Mouse (Mus musculus): Measurements from ENCODE around the gene Olfr1177-ps. TPM values are rescaled to one million over a fixed set of nuclear protein-coding genes. Genes with fewer than 3 reads are reported as not detected.

The Olfr1177-ps gene
- not detected in 2 replicates for polyA plus RNA-seq (2012; rRNA removed)

GRCm38 (mm10) chr2:88346392-88346791 lies at the start of gene Olfr1177-ps:
Olfr1177-ps (minus strand) TSS chr2:88346492.

GRCm38 (mm10) chr2:88386762-88387161 lies 40.5 kb upstream of the Olfr1177-ps start, which contains the start of gene Olfr1178:
Olfr1178 (plus strand) TSS chr2:88387062.

GRCm38 (mm10) chr2:88336421-88336820 lies 9.9 kb downstream of the Olfr1177-ps start, which contains the start of gene Olfr1176:
Olfr1176 (plus strand) TSS chr2:88336721.

GRCm38 (mm10) chr2:88327115-88327514 lies 19.2 kb downstream of the Olfr1177-ps start, which contains the start of gene Olfr1175-ps:
Olfr1175-ps (minus strand) TSS chr2:88327215.

GRCm38 (mm10) chr2:88315035-88315434 lies 31.3 kb downstream of the Olfr1177-ps start, which contains the start of gene Olfr1174-ps:
Olfr1174-ps (minus strand) TSS chr2:88315135.

Other genes starting within 250 kb of the Olfr1177-ps start
- gene Olfr1166, start 218.2 kb downstream of the Olfr1177-ps start, polyA plus RNA-seq (2012; rRNA removed), result not detected in 2 replicates
- not detected in 2 replicates for gene Olfr1167, start 191.3 kb downstream of the Olfr1177-ps start, polyA plus RNA-seq (2012; rRNA removed)
- gene Olfr1168, start 164.6 kb downstream of the Olfr1177-ps start, polyA plus RNA-seq (2012; rRNA removed), result not detected in 2 replicates
- gene Olfr1170, start 118.2 kb downstream of the Olfr1177-ps start, polyA plus RNA-seq (2012; rRNA removed), result not detected in 2 replicates
- gene Olfr1173, start 66.6 kb downstream of the Olfr1177-ps start, polyA plus RNA-seq (2012; rRNA removed), result not detected in 2 replicates
- gene Olfr1174-ps, start 31.4 kb downstream of the Olfr1177-ps start, polyA plus RNA-seq (2012; rRNA removed), result not detected in 2 replicates
- not detected in 2 replicates for gene Olfr1175-ps, start 19.3 kb downstream of the Olfr1177-ps start, polyA plus RNA-seq (2012; rRNA removed)
- not detected in 2 replicates for gene Olfr1176, start 9.8 kb downstream of the Olfr1177-ps start, polyA plus RNA-seq (2012; rRNA removed)
- not detected in 2 replicates for gene Olfr1178, start 40.6 kb upstream of the Olfr1177-ps start, polyA plus RNA-seq (2012; rRNA removed)
- gene Olfr1179, start 60.0 kb upstream of the Olfr1177-ps start, polyA plus RNA-seq (2012; rRNA removed), result not detected in 2 replicates
- not detected in 2 replicates for gene Olfr1180, start 72.7 kb upstream of the Olfr1177-ps start, polyA plus RNA-seq (2012; rRNA removed)
- not detected in 2 replicates for gene Olfr1181, start 79.7 kb upstream of the Olfr1177-ps start, polyA plus RNA-seq (2012; rRNA removed)
- gene Gm13757, start 102.6 kb upstream of the Olfr1177-ps start, polyA plus RNA-seq (2012; rRNA removed), result not detected in 2 replicates
- not detected in 2 replicates for gene Olfr1183, start 108.4 kb upstream of the Olfr1177-ps start, polyA plus RNA-seq (2012; rRNA removed)
- gene Olfr1184, start 137.1 kb upstream of the Olfr1177-ps start, polyA plus RNA-seq (2012; rRNA removed), result not detected in 2 replicates
- gene Olfr1185-ps1, start 146.8 kb upstream of the Olfr1177-ps start, polyA plus RNA-seq (2012; rRNA removed), result not detected in 2 replicates
- gene Olfr1186, start 172.1 kb upstream of the Olfr1177-ps start, polyA plus RNA-seq (2012; rRNA removed), result not detected in 2 replicates
- not detected in 2 replicates for gene Olfr1188, start 210.4 kb upstream of the Olfr1177-ps start, polyA plus RNA-seq (2012; rRNA removed)
- not detected in 2 replicates for gene Olfr1189, start 240.0 kb upstream of the Olfr1177-ps start, polyA plus RNA-seq (2012; rRNA removed)

Measured in colon, adult 2 months (tissue).